Mouse (Mus musculus): ENCODE measurements at regions not wholly inside any gene's neighbourhood (a gene's known extent, or its start where the extent isn't known, plus 50 kb on each side); places are given as distances from the start of the nearest gene placed in this dataset.

DNA sequence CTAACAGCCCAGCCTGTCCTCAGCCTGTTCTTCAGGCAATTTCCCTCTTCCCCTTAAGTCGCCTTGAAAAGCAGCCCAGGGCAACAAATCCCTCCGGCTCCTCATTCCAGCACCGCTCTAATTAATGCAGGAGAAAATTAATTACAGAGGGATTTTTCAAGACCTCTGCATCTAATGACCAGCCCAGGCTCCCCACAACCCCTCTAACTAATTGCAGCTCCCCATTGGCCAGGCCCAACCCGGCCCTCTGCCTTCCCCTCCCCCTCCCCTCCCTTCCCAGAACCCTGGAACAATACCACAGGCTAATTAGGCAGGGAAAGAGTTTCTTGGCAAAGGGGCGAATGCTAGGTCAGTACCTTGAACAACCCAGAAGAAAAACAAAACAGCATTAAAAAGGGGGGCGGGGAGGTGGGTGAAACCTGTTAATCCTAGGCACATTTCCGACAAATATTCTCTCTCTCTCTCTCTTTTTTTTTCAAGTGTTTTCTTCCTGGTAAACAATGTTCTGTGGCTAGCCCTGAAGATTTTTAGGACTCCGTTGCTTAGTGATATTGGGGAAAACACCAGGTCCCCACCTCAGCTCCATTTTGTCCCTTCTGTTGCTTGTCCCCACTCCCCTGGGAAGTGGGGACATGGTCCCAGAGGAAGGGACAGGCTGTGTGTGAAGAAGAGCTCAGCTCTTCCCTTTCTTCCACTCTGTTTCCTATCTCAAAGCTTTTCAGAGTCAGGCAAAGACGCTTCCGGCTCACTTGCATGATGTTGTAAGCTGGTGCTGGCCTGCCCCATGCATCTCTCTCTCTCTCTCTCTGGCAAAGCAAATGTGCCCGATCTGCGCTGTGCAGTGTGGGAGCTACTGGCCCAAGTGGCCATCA is 195.1 kb downstream of the Sox9 start:
- no peak for DNase-seq (ENCODE audit: low spot score in 2 of 2)

DNA sequence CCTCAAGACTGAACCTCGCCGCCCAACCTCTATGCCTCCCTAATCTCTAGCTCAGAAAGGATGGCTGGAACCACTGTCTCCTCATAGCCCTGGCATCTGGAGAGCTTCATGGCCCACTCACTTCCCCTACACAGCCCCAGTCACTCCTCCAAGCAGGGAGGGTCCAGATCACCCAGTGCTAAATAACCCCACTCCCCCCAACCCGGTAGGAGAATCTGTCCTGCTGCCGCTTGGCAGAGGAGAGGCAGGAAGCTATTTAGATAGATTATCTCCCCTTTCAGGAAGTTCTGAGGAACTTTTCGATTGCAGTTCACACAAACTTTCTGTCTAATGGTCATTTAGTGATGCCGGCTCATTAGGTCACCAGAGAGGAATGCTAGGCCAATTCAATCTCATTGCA is 196.9 kb downstream of the Sox9 start:
- DNase-seq (ENCODE audit: low spot score in 2 of 2), result no peak

DNA sequence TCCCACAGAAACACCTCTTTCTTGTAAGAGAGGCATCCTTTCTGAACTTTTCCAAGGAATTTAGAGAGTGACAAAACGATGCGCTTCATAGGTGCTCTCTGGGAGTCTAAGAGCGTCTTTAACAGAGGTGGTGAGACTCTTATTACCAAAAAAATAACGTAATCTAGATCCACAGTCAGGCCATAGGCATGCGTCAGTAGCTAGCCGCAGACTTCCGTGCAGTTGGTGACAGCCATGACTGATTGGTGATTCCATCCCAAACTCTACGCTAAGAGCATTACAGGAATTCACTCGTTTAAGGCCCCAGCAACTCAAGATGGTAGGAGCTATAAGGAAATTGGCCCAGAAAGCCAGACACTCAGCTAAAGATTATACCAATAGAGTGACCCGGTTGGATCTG is 197.4 kb downstream of the Sox9 start:
- DNase-seq (ENCODE audit: low spot score in 2 of 2), result no peak

DNA sequence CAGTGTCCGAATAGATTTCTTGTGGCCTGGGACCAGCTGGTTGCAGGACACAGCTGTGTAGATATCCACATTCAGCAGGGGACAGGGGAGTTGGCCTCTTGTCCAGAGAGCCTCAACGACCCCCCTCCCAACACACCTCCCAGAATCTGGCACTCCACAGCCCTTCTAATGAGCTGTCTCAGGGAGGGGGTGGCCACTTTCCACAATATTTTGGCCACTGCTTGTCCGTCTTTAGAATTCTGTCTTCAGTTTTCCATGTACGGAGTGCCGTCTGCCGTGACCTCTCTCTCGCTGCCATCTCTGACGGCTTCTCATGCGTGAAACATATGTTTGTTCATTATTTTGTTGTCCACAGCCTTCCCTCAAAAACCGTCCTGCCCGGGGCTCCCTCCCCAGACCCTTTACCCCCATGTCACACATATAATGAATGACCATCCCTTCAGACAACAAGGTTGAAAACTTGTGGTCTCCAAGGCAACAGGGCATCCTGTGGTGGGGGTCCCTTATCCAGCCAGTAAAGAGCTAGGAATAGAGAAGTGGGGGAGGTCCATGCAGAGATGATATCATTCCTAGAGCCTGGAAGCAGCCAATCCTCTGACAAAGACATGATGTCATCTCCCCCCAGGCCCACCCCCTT is 200.3 kb downstream of the Sox9 start:
- no peak for DNase-seq (ENCODE audit: low spot score in 2 of 2)

DNA sequence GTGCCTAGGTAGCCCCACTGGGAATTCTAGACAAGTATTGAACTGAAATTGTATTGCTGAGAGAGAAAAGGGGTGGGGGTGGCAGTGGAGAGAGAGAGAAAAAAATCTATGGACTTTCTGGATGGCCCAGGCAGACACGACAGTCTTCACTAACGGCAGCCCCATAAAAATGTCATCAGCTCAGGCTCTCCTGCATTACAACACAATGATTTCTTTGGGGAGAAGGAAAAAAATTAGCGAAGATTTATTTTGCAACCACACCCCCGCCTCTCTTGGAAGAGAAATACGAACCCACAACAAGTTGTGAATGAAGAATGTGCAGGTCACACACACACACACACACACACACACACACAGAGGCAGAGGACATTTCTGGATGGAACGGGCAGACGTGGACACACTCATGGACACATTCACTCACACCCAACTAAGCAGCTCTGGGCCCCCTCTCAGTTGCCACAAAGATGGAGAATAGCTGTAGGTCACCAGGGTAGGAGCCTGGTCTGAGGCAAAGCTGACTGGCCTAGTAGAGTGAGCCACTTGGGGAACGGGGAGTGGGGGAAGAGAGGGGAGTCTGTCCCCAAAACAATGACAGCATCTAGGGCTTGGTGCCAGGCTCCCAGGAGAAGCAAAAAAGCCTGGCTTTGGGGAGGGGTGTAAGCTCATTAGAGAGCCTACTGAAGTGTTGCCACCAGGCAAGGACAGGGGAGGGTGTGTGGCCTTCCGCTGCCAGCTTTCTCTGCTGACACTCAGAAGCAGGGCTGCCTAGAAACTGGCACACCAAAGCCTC is 201.0 kb downstream of the Sox9 start:
- no peak for DNase-seq (ENCODE audit: low spot score in 2 of 2)

DNA sequence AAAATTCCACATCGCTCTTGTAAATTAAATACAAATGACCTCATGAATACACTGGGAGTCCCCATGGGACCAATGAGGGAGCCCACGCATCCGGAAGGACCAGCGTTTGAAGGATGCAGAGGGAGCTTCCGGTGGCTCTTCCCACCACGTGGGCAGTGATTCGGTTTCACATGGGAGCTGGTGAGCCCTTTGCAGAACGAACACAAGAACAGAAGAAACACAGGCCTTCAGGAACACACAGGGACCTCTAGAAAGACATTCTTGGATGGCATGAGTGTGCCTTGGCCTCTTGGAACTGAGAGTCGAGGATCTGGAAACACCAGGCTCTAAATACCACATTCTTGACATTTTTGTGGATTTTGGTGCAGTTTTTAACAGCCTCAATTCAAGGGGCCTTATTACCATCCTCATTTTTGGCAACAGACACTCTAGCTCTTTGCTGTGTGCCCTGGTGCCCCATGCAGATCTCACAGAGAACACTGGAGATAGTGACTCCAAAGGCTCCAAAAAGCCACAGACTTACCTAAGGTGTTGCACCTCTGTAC is 204.1 kb downstream of the Sox9 start:
- no peak for DNase-seq (ENCODE audit: low spot score in 2 of 2)

DNA sequence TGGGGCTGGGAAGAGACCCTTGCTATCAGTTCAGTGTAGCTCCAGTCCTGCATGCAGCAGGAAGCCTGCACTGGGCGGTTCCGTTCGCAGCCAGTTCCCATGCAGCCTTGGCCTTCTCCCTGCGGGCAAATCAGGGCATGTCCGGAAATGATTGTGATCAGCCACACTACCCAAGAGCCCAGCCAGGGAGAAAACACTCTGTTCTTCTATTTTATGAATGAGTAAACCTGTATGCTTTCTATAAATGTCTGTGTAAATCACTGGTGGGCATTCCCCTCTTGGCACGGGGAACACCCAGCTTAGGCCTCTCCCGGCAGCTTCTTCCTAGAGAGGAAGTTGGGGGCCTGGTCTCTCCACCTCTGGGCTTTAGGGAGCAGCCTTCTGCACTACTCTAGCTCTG is 205.8 kb downstream of the Sox9 start:
- DNase-seq (ENCODE audit: low spot score in 2 of 2), result no peak

DNA sequence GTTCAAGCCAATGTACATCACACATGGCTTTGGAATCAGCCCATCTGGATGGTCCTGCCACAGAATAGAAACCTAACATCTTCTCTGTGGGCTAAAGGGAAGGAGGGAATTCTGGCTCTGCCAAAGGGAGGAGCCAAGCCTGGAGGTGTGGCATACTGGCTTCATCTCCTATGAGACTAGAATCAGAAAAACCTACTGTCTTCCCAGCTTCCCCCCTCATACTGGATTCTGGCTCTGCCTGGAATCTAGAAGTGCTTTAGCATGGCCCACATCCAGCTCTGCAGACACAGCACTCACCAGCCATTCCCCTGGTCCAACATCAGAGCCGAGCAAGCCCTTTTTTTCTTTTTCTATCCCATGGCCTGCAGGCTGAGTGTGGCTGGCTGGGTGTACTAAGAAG is 206.9 kb downstream of the Sox9 start:
- DNase-seq (ENCODE audit: low spot score in 2 of 2), result no peak

DNA sequence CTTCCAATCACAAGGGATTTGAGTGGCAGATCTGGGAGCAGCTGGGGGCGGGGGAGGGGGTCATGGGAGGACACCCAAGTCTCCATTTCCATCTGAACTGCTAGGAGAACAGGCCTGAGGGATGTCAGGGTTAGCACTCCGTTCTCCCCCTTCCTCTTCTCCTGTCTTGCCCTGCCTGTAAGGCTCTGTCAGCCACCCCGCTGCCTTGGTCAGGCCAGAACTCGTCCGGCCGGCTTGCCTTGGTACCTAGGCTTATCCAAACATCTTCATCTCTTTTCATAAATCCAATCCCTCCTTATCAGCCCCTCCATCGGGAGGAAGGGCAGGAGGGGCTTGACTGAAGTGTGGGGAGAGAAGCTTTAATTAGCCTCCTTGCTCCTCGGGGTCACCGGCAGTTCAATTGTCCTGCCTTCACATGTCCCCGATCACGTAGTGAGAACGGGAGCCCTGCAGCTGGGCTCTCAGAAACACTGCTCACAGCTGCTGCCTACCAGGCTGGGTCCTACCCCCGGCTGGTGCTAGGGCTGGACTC is 208.0 kb downstream of the Sox9 start:
- DNase-seq (ENCODE audit: low spot score in 2 of 2), result no peak

DNA sequence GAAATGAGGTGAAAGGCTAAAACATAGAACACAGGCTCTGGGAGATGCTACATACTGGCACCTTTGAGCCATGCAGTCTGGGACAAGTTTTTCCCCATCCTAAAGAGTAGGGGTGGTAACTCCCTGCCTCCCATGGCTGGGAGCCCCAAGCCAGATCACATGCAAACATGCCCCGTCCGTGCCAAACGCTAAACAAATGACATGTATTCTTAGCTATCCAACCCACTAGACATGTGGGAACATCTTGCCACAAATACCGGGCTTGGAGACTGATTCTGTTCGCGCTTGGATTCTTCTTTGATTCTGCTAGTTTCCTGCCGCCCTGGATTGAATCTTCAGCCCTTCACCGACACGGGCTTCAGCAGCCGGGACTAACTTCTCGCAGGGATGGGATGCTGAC is 208.7 kb downstream of the Sox9 start:
- DNase-seq (ENCODE audit: low spot score in 2 of 2), result no peak

DNA sequence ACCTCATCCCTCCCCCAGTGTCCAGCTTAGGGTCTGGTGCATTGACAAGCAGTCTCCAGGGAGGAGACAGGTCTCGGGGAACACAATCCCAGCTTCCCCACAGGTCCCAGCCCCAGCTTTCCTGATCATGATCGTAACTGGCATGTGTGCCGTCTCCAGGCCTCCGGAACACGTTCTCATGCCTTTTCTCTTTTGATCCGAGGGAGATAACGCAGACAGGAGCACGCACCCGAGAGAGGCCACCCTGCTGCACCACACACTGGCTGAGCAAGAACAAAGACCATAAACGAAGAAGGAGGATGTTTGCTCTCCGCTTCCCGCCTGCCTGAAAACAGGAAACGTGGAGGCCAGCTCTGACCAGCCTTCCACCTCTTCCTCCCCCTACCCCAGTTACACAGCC is 209.8 kb downstream of the Sox9 start:
- DNase-seq (ENCODE audit: low spot score in 2 of 2), result no peak

DNA sequence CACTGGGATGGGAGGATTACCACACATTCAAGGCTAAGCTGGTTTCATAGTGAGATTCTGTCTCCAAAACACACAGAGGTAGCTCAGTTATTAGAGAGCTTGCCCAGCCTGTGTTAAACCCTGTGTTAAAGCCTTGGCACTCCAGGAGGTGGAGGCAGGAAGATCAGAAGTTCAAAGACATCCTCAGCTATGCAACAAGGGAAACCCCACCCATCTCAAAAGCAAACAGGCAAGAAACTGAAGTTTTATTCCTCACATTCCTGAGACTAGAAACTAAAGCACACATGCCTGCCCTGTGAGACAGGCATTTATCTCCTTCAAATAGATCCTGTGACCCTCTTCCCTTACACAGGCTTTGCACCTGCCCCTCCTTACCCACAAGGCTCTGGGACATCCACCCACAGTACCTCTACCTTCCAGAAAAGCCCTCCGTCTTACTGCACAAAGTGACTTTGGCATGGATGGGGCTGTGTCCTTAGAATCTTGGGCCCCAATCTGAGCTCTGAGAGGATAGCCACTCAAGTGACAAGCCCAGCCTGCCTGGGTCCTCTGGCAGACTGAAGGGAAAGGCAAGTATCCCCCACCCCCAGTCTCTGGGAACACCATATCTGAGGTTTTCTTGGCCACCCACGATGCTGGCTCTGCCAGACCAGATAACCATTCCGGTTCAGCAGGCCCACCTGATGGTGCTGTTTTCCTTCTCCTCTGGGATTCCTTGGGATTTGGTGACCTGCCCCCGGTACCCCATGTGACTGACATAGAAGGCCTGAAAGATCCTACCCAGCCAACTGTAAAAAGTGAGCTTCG is 217.0 kb downstream of the Sox9 start:
- no peak for DNase-seq (ENCODE audit: low spot score in 2 of 2)

DNA sequence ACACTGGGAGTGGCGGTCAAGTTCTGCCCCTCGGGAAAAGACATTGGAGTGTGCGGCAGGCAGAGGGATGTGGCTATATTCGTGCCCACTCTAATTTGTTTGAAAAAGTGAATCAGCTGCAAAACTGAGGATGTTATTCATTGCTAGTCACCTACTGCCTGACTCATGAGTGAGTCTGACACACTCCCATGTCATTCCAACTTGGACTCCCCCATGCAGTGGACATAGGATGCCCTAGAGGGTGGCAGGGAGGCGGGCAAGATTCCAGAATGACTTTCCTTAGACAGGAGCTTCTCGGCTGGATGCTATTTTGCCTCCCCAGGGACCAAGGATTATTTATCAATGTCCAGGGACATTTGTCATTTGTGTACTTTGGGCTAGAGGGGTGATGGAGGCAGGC is 219.0 kb downstream of the Sox9 start:
- no peak for DNase-seq (ENCODE audit: low spot score in 2 of 2)

DNA sequence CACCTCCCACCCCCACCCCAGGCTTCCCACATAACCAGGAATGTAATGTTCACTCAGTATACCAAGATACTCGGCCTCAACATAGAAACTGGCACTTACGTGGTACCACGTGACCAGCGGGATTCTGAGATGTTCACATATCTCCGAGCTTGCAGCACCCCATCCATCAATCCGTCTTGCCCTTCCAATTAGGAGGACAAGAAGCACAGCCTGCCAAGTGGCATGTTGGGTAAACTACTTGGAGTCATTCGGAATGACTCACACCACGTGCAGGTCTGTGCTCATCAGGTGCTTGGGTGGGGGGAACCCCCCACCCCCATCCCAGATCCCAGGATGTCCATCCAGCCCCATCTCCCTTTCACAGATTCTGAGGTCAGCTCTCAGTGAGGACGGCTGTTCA is 223.9 kb downstream of the Sox9 start:
- no peak for DNase-seq (ENCODE audit: low spot score in 2 of 2)

DNA sequence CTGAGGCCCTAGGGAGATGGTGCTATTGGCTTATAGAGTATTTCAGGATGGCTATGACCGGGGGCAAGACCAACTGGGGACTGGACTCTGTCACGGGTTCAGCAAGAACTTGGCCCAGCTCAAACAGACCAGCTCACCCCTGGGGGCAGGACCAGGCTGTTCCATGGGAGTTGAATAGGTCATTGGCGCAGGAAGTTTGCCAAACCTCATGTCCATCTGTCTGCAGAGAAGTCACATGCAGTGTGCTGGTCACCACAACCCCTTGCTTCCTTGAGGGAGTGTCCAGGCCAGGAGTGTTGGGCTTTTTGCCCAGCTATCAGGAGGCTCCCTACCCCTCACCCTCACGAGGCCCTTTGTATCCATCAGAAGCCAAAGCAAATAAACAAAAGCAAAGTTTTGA is 226.5 kb downstream of the Sox9 start:
- DNase-seq (ENCODE audit: low spot score in 2 of 2), result no peak

DNA sequence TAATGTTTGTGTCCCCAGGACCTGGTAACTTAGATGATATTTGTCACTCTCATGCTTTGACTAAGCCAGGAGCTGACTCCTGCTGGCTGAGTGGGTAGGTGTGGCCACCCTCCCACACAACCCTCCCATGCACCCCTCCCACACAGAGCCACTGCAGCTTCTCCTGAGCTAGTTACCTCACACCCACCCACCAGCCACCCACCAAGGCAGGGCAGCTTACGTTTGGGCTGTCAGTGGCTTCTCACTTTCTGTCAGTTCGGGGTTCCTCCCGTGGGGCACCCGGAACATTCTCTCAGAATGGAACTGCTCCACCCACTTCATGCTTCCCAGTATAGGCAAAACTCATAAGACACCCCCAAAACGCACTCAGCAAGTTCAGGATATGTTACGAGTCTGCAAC is 227.4 kb downstream of the Sox9 start:
- no peak for DNase-seq (ENCODE audit: low spot score in 2 of 2)

DNA sequence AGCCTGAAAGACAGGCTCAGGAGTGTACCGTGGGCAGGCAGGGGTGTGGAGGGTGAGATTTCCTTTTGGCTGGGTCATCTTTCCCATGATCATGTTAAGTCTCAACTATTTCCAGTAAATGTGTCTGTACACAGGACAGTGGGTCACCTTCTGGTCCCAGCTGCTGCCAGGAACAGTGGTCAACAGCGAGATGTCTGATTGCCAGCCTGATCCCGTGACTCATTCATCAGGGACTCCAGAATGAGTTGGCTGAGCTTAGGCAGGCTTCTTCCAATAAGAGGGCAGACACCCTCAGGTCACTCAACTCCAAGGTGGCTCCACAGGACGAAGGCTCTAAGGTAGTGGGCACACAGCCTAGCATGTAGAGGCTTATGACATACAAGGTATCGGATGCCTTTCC is 228.9 kb downstream of the Sox9 start:
- no peak for DNase-seq (ENCODE audit: low spot score in 2 of 2)

DNA sequence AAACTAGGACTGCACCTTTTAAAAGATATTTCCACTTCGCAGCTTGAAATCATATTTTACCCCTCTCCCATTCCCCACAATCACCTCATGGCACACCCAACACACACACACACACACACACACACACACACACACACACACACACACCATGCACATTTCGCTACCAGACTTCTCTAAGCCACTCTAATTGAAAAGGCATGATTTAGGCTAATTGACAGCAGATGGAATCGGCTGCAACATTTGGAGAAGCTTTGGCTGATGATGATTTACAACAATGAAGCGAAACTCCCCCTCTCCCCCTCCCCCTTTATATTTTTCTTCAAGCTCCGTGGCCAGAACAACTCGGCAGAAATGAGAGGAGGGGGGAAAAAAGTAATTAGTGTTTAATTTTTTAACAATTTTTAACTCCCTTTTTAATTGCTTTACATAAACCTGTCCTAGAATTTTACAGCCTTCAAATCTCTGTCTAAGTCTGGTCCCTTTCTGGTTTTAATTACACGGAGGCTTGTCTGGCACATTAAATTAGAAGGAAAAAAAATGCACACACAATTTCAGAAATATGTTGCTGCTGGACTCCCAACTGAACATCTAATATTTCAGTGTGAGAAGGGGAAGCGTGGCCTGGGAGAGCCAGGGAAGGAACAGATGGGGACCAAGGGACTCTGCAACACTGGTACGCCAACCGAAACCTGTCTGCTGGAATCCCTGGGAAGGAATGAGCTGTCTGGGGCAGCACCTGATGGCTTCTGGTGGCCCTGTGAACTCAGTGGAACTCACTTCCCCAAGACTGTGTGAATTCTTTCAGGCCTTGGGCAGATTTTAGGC is 232.4 kb downstream of the Sox9 start:
- DNase-seq (ENCODE audit: low spot score in 2 of 2), result no peak

DNA sequence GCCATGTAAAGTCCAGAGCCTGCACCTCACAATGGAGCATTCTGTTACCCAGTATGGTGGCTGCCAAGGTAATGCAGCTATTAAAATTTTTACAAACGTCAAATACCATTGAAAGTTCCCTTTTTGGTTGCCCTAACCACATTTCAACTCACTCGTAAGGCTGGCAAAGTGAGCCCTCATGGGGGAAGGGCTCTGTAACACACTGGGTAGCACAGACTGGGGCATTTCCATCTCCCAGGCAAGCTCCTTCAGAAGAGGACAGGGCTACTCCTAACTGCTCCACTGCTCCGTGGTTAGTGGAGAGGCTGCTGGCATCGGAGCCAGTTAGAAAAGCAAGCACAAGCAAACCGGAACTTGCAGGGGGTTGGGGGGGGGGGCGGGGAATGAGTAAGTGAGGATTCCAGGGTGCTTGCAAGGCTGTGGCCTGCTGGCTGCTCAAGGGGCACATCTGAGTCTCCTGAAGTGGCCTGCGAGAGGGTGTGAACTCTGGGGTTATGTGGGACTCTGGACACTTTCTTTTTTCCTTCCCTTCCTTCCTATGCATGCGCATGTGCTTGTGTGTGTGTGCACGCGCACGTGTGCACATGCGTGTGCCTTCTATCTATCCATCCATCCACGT is 233.8 kb downstream of the Sox9 start:
- no peak for DNase-seq (ENCODE audit: low spot score in 2 of 2)

Measured in adrenal gland, postnatal 4 days (tissue).